Mouse (Mus musculus) thymus, adult 2 months (tissue): ENCODE measurements around the gene Traf4. TPM values are rescaled to one million over a fixed set of nuclear protein-coding genes. Genes with fewer than 3 reads are reported as not detected.

Source experiments
- DNase-seq: peaks from one replicate; pipeline ENCODE4 v3.0.0; 2021
- H3K27ac ChIP-seq: fragments of 200-500 bp; 2 replicates; pipeline ENCODE4 v1.5.1; 2012; ENCODE audit warnings: low read length, control low read depth; ENCODE audit not compliant: control insufficient read depth, insufficient read depth
- H3K27me3 ChIP-seq: fragments of 200-500 bp; 2 replicates; pipeline ENCODE4 v1.6.1; 2012; ENCODE audit warnings: mild to moderate bottlenecking, low read length, moderate library complexity, mixed read lengths; ENCODE audit not compliant: control insufficient read depth, insufficient read depth
- H3K36me3 ChIP-seq: fragments of 200-500 bp; 2 replicates; pipeline ENCODE4 v1.6.1; 2012; ENCODE audit warnings: mild to moderate bottlenecking, low read length, moderate library complexity; ENCODE audit not compliant: control insufficient read depth, insufficient read depth
- H3K4me1 ChIP-seq: fragments of 200-500 bp; replicated peaks from 2 replicates; pipeline ENCODE4 v1.6.1; 2012; ENCODE audit warnings: low read length; ENCODE audit not compliant: control insufficient read depth, insufficient read depth
- H3K4me3 ChIP-seq: fragments of 200-500 bp; 2 replicates; pipeline ENCODE4 v1.5.1; 2012; ENCODE audit warnings: mild to moderate bottlenecking, low read length, control low read depth, moderate library complexity; ENCODE audit not compliant: control insufficient read depth, insufficient read depth
- CTCF ChIP-seq: fragments of 200-500 bp; IDR thresholded peaks from 2 replicates; pipeline ENCODE4 v1.5.1; 2012; ENCODE audit warnings: mild to moderate bottlenecking, control low read depth, low read length, moderate library complexity, borderline replicate concordance; ENCODE audit not compliant: control insufficient read depth, poor library complexity, insufficient read depth; ENCODE audit errors: extremely low read depth
- POLR2A ChIP-seq: fragments of 200-500 bp; IDR thresholded peaks from 2 replicates; pipeline ENCODE4 v1.6.1; 2012; ENCODE audit warnings: mild to moderate bottlenecking, low read length, control low read depth, moderate library complexity; ENCODE audit not compliant: control insufficient read depth, poor library complexity, insufficient read depth; ENCODE audit errors: extremely low read depth
- WGBS: fragments of 180-500 bp; shearing (Covaris S2); methylation state at CpG from one replicate; pipeline ENCODE4 v1.1.7; 2018; 5-methylcytosine and 5-hydroxymethylcytosine counted together
- polyA plus RNA-seq: library from polyadenylated mRNA; depleted of rRNA; stranded (reverse); fragments of >200 nt; gene quantifications from 2 replicates; pipeline ENCODE4 v1.2.3, GENCODE M21; 2012

Gene Traf4
- polyA plus RNA-seq, 1 experiment, result 275 TPM

DNA sequence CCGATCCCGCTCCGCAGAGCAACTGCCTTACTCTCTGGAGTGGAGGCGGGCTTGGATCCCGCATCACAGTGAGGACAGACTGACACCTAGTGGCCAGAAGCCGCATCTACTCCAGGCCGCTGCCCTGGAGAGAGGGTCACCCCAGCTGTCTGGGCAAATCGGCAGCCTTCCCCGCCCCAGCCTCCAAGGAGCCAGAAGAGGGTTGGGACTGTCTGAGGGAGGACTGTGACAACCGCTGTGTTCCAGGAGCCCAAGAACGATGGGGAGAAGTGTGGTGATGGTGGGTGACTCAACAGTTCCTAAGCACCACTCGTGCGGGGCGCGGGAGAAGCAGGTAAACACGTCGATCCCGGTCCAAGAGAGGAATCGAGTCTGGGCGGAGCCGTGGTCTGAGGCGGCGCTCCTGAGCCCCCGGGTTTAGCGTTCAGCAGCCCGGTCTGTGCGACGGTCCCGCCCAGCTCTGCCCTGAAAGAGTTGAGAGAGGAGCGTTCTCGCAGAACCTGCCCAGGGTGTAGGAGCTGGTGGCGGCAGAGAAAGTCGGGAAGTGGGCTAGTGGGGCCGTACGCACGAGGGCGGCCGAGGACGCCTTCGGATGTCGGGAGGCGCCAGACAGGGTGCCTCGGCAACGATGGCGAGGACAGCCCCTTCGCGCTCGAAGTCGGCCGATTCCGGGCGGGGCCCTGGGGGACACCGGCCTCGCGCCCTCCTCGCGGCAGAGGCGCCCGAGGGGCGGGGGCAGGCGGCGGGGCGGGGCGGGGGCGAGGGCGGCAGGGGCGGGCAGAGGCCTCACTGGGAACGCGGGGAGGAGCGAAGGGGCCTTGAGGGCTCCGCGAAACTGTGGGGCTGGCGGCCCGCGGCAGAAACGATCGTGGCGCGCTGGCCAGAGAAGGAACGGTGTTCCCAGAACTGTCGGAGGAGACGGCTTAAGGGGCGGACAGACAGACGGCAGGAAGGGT lies 12.8 kb upstream of the Traf4 start:
- H3K27me3 ChIP-seq, result no peaks in the 10 kb centered on the region
- TF ChIP-seq CTCF (peak; percentile 93), POLR2A (no peak)
- peak overlapping the region; percentile 48 for H3K27ac ChIP-seq
- WGBS, result 1% methylated on average over 75 of the region's 84 CpGs
- H3K4me3 ChIP-seq, result peak overlapping the region; percentile 62
- H3K4me1 ChIP-seq, result peaks cover 15% of the 10 kb centered on the region
- peak; percentile 94 for DNase-seq
- H3K36me3 ChIP-seq, result peaks cover 17% of the 10 kb centered on the region

- Histone ChIP-seq H3K4me3 (peak overlapping the region; percentile 62), H3K36me3 (peaks cover 17% of the 10 kb centered on the region), H3K4me1 (peaks cover 15% of the 10 kb centered on the region), H3K27ac (no peak overlapping the region), H3K27me3 (no peaks in the 10 kb centered on the region)
- 1% methylated on average over 10 of the region's 10 CpGs for WGBS
- no peak for DNase-seq
- TF ChIP-seq CTCF (no peak), POLR2A (no peak)
Measured at GRCm38 (mm10) chr11:78177437-78177836, 12.0 kb upstream of the Traf4 start.

- Histone ChIP-seq H3K36me3 (peaks cover 17% of the 10 kb centered on the region), H3K27ac (peak overlapping the region; percentile 55; the same call in 1 of the 2 replicates), H3K4me1 (peaks cover 15% of the 10 kb centered on the region), H3K4me3 (peak overlapping the region; percentile 66), H3K27me3 (no peaks in the 10 kb centered on the region)
- no peak for TF ChIP-seq POLR2A
- DNase-seq, result no peak
- WGBS, result under 1% methylated on average over 23 of the region's 23 CpGs
Measured at GRCm38 (mm10) chr11:78176905-78177331, 11.5 kb upstream of the Traf4 start.

DNA sequence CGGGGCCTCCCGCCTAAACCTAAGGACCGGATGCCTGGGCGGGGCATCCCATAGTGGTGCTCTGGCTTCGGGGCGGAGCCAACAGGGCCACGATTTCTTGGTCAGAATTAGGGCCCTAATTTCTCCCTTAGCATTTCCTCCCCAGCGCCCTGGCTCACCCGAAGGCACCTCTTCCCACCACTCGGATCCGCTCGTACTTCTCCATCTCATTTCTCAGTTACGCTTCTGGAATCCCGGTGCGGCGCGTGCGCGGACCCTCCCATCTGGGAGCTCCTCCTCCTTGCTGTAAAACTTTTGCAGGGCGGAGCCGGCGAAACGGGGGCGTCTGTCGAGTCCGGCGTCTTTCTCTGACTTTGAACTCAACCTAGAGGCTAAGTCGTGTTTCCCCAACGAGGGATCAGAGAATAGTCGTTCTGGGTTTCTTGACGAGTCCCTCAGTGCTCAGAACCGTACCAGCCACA lies 11.0 kb upstream of the Traf4 start, which contains the start of the genes Nek8 and Tlcd1:
Nek8 (minus strand) TSS at position 274 of the 461 bp plus-strand sequence.
Tlcd1 (plus strand) TSS at position 310 of the 461 bp plus-strand sequence.
- TF ChIP-seq POLR2A (0 out of 2 replicates have a peak, but pooled peaks have one; percentile 34), CTCF (peak; percentile 7; the same call in 1 of the 2 replicates)
- peaks cover 15% of the 10 kb centered on the region for H3K4me1 ChIP-seq
- WGBS, result under 1% methylated on average over 32 of the region's 32 CpGs
- H3K36me3 ChIP-seq, result peaks cover 17% of the 10 kb centered on the region
- no peaks in the 10 kb centered on the region for H3K27me3 ChIP-seq
- H3K27ac ChIP-seq, result peak within 1 kb of the TSS; percentile 56
- H3K4me3 ChIP-seq, result peak within 1 kb of the TSS; percentile 66
- DNase-seq, result peak; percentile 95

DNA sequence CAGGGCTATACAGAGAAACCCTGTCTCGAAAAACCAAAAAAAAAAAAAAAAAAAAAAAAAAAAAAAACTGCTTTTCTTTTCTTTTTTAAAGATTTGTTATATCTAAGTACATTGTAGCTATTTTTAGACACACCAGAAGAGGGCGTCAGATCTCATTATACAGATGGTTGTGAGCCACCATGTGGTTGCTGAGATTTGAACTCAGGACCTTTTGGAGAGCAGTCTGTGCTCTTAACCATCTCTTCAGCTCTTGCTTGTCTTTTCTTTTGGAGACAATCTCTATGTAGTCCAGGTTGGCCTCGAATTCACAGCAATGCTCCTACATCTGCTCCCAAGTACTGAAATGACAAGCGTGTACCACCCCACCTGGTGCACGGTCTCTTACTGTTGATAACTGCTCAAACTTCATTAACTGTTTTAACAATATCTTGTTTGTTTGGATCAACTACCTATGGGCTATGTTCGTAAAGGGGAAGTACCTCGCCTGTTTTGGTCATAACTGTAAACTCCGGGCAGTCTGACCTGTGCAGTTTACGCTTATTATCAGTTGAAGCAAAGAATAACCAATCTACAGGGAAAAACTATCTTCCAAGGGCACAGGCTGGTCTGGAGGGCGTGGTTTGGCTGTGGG lies 10.5 kb upstream of the Traf4 start:
- Histone ChIP-seq H3K27ac (peak overlapping the region; percentile 35; the same call in 1 of the 2 replicates), H3K4me1 (peaks cover 15% of the 10 kb centered on the region), H3K27me3 (no peaks in the 10 kb centered on the region), H3K36me3 (peaks cover 12% of the 10 kb centered on the region), H3K4me3 (peak overlapping the region; percentile 66; the same call in 1 of the 2 replicates)
- 3% methylated on average over 10 of the region's 10 CpGs for WGBS
- TF ChIP-seq CTCF (no peak), POLR2A (no peak)
- DNase-seq, result no peak

GRCm38 (mm10) chr11:78174506-78174905 lies 9.1 kb upstream of the Traf4 start:
- H3K27me3 ChIP-seq, result no peaks in the 10 kb centered on the region
- H3K36me3 ChIP-seq, result no peaks in the 10 kb centered on the region; the same call in 1 of the 2 replicates
- no peak overlapping the region for H3K27ac ChIP-seq
- TF ChIP-seq CTCF, result no peak
- no peak for TF ChIP-seq POLR2A
- H3K4me3 ChIP-seq, result no peak overlapping the region
- DNase-seq, result no peak
- 76% methylated on average over 3 of the region's 3 CpGs for WGBS
- H3K4me1 ChIP-seq, result peaks cover 15% of the 10 kb centered on the region
